Mouse (Mus musculus) adrenal gland, adult (tissue): ENCODE measurements around the gene Bend4.

ENCODE experiments used
- DNase-seq, 2 experiments: peaks; one replicate each; pipeline ENCODE4 v3.0.0; 2022 to 2023; ENCODE audit warnings: low spot score in 1 of 2; ENCODE audit not compliant: inconsistent age in 2 of 2

The Bend4 gene

GRCm38 (mm10) chr5:67423326-67423725 lies 4.8 kb downstream of the Bend4 start:
- no peak for DNase-seq

GRCm38 (mm10) chr5:67419407-67419806 lies 8.7 kb downstream of the Bend4 start:
- DNase-seq, result no peak

- no peak for DNase-seq
Measured at GRCm38 (mm10) chr5:67411475-67411874, 16.6 kb downstream of the Bend4 start.

- DNase-seq, result no peak
Measured at GRCm38 (mm10) chr5:67410426-67410825, 17.7 kb downstream of the Bend4 start.

- DNase-seq, result no peak
Measured at GRCm38 (mm10) chr5:67408391-67408790, 19.7 kb downstream of the Bend4 start.

GRCm38 (mm10) chr5:67404919-67405318 lies 23.2 kb downstream of the Bend4 start:
- no peak for DNase-seq

GRCm38 (mm10) chr5:67404380-67404779 lies 23.7 kb downstream of the Bend4 start:
- no peak for DNase-seq

GRCm38 (mm10) chr5:67401612-67402011 lies 26.5 kb downstream of the Bend4 start:
- DNase-seq, result no peak

GRCm38 (mm10) chr5:67400608-67401480 lies 27.3 kb downstream of the Bend4 start:
- DNase-seq, result no peak

GRCm38 (mm10) chr5:67399876-67400607 lies 28.1 kb downstream of the Bend4 start:
- no peak for DNase-seq

GRCm38 (mm10) chr5:67397186-67397585 lies 30.9 kb downstream of the Bend4 start:
- DNase-seq, result no peak

- DNase-seq, result no peak
Measured at GRCm38 (mm10) chr5:67395211-67395851, 32.8 kb downstream of the Bend4 start.

GRCm38 (mm10) chr5:67393951-67394350 lies 34.2 kb downstream of the Bend4 start:
- peak in 1 of 2 experiments; percentile 51 for DNase-seq

- no peak for DNase-seq
Measured at GRCm38 (mm10) chr5:67382556-67382955, 45.6 kb downstream of the Bend4 start.

- DNase-seq, result no peak
Measured at GRCm38 (mm10) chr5:67381690-67382089, 46.4 kb downstream of the Bend4 start.

GRCm38 (mm10) chr5:67377044-67377621 lies 51.0 kb downstream of the Bend4 start:
- DNase-seq, result no peak

GRCm38 (mm10) chr5:67362931-67363330 lies 65.2 kb downstream of the Bend4 start:
- no peak for DNase-seq

GRCm38 (mm10) chr5:67362316-67362715 lies 65.8 kb downstream of the Bend4 start:
- DNase-seq, result no peak

GRCm38 (mm10) chr5:67348949-67349348 lies 79.2 kb downstream of the Bend4 start:
- no peak for DNase-seq

- DNase-seq, result no peak
Measured at GRCm38 (mm10) chr5:67347060-67347459, 81.0 kb downstream of the Bend4 start.
